Mouse (Mus musculus): ENCODE measurements around the gene Rab25.

Gene Rab25

GRCm38 (mm10) chr3:88523027-88523426, 25.1 kb downstream of the Rab25 start:
- DNase-seq = no peak

GRCm38 (mm10) chr3:88521803-88522331, 26.2 kb downstream of the Rab25 start:
- peak; percentile 64 for DNase-seq

DNA sequence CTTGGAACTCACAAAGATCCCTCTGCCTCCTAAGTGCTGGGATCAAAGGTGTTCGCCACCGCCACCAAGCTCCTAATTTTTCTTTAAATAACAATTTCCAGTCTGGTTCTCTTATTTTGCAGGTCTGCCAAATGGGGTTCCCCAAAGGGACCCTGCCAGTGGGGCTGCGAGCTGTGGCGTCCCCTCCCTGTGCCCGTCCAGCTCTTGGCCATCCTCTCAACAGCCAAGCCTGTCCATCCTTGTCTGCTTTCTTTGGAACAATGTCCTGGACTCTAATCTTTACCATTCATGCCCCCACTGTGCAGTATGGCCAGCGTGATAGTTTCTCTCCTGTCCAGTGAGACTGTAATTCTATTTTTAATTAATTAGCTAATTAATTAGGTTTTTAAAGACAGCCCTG, 26.9 kb downstream of the Rab25 start:
- no peak for DNase-seq

- DNase-seq = no peak
Measured at GRCm38 (mm10) chr3:88520078-88520477, 28.0 kb downstream of the Rab25 start.

- no peak for DNase-seq
Measured at GRCm38 (mm10) chr3:88518411-88518810, 29.7 kb downstream of the Rab25 start.

DNA sequence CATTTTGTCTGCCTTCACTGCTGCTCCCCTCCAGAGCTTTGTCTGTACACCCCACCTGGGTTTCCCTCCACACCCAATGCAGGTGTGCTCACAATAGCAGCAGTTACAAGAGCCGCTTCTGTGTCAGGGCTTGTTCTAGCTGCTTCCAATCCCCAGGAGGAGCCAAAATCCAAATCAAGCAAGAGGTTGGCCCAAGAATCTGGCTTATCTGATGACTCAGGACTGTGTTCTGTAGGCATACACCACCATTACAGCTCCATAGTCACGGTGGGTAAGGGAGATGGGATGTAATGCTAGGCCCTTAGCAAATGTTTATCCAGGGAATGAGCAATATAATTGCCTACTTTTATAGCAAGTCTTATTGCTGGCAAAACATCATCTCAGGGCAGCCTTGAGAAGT, 31.7 kb downstream of the Rab25 start:
- no peak for DNase-seq

DNA sequence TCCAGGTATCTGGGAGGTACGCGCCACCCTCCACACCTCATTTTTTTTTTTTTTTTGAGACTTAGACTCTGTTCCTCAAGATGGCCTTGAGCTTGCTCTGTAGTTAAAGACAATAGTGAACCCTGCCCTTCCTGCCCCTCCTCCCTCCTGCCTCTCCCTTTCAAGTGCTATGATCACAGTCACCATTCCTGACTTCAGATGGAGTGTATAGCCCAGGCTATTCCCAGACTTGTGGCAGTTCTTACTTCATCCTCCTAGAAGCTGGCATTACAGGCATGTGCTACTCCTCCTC, 33.1 kb downstream of the Rab25 start:
- DNase-seq = no peak

- DNase-seq = no peak
Measured at GRCm38 (mm10) chr3:88514231-88515094, 33.6 kb downstream of the Rab25 start.

DNA sequence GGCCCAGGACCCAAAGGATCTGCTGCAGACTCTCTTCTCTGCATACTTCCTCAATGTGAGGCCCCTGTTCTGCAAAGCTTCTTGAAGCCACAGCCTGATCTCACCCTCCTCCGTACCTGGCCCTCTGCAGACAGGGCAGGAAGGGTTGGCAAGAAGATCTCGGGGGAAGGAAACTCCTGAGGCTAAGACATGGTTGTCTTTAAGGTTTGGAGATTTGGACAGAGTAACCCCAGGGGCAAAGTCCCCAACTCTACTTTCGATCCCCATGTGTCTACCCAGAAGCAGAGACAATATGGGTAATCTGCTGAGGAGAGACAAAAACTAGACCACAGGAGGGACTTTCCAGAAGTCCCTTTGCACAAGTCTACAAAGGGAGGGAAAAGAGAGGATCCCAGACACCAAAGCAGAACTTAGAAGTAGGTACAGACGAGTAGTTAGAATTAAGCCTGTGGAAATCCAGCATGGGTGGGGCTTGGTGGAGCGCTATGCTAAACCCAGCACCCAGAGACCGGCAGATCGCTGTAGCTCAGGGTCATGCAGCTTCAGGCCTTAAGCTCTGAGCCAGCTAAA, 34.5 kb downstream of the Rab25 start:
- DNase-seq = no peak

DNA sequence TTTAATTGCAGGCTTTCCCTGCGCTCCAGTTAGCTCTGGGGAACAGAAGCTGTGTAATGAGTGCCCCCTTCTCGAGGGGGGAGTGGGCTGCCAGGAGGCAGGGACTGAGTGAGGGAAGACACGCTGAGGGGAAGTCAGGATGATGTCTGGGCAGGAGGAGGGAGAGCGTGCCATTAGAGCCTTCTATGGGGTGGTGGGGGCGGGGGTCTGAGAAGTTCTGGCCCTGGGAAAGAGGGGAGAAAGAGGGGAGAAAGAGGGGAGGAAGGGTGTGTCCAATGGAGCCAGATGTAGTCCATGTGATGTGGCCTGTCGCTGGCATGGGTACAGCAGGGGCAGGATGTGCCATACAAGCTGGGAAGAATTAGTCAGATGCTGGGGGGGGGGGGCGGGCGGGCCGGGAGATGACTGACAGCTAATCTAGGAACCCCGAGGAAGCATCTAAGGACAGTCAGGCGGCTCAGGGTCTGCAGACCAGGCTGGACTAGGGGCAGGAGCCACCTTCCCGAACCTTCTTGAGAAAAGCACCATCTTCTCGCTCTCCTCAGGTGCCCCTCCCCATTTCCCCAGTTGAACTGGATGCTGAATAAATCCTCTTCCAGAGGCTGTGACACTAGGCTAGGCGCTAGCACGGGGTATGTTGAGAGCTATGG, 35.1 kb downstream of the Rab25 start:
- DNase-seq = no peak

GRCm38 (mm10) chr3:88512141-88512895, 35.8 kb downstream of the Rab25 start:
- DNase-seq = no peak

GRCm38 (mm10) chr3:88511559-88511958, 36.5 kb downstream of the Rab25 start:
- no peak for DNase-seq

- DNase-seq = no peak
Measured at GRCm38 (mm10) chr3:88510421-88511289, 37.4 kb downstream of the Rab25 start.

DNA sequence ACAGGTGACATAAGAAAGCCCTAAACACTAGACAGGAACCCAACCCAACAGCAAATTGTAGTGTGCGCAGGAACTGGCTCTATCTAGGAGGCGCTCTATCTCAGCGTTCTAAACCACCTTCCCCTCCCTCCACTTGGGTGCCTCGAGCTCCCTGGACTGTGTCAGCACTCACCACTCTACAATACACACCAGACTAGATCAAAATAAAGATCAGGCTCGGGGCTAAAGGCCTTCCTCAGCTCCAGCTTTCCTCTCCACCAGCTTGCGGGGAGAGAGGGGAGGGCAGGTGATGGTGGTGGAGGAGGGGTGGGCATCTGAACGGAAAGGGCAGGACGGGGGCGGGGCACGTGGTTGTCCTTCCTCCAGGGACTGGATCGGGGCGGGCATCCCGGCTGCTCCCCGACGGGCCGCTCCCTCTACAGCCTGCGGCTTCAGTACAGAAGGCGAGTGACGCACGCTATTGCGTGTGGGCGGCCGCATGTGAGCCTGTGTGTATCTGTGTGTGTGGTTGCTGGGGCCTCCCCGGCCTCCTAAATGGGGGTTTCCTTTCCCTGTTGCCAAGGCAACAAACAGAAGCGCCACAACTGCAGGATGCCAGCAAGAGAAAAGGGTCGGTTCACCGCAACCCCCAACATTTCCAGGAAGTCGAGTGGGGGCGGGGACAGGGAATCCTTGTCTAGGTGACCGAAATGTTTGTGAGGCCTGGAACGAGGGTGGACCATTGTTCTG, 38.2 kb downstream of the Rab25 start, which contains the start of gene Lmna:
TSS of gene Lmna (minus strand) at position 265 of the 729 bp plus-strand sequence.
- DNase-seq = peak; percentile 90

DNA sequence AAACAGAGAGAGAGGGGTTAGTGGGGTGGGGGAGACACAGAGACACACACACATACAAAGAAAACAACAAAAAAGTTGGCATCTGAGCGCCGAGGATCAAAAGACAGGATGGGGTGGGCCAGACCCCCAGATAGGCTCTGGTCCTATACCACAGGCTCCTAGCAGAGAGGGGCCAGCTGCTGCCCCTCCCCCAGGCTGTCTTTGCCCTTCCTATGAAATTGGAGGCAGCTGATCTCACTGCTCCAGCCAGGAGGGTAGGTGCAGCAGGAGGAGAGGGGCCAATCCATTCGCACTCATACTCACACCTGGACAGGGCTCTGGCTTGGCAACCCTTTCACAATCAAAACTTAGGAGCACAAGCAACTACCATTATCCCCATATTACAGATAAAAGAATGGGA, 38.9 kb downstream of the Rab25 start:
- no peak for DNase-seq

DNA sequence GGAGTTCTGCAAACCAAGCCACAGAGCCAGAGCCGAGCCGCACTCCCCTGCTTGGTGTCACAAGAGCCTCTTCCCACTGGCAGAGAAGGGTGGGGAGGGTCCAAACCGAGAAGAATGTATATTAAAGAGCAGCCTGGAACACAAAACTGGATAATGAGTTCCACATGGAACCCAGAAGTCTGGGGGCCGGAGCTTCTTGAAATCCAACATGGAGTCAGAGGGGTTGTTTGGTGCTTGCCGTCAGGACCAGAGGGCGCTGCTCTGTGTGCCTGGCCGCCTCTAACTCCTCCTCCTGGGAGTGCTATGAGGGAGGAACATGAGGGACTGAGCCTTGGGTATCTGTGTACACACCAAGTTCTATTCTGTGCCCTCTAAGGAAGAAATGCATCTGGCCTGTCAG, 42.3 kb downstream of the Rab25 start:
- DNase-seq = no peak

DNA sequence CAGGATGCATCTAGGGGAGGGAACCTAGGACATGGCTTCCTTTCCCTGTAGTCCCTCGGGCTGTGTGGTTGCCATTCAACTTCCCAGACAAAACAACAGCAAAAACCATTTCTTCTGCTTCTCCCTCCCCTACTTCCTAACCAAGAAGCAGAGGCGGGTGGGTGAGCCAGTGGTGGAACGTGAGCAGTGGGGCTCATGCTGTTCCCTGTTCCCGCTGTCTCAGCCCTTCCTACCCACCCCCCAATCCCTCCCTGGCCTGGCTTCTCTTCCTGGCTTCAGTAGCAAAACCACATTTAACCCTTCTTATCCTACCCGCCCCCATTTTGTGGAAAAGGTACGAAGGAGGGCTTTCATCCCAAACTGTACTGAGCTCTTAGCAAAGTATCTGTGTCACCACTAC, 43.0 kb downstream of the Rab25 start:
- DNase-seq = no peak

DNA sequence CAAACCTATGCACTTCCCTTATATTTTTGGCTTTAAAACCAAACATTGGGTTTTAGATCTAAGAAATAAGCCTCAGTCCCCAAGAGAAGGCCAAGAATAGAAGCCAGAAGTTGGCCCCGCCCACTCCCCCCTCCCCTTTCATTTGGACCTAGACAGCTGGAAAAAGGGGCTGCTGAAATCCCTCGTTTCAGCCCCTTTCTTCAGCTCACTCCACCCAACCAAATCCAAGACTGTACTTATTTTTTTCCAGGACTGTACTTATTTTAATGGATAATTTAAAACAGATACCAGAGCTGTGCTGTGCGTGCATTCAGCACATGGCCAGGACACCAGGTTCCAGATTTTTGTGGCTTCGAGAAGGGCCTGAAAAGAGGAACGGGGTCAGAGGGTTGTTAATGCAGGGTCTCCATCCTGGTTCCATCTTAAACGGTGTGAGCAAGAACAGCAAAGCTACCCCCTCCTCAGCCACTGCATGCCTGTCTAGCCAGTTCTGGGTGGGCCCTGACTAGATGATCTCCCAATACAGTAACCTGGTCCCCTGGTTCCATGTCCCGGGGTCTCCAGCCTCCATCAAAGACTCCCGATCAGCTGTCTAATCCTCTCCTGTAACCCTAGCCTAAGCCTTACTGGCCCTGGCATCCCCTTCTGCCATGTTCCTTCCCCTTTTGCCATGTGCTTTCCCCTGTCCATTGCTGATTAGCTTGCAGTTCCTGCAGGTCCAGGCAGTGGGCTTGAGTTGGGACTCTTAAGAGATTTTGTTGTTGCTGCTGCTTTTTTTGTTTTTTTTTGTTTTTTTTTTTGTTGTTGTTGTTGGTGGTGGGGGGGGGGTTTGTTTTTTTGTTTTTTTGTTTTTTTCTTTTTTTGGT, 44.0 kb downstream of the Rab25 start:
- DNase-seq = no peak

GRCm38 (mm10) chr3:88503505-88503863, 44.6 kb downstream of the Rab25 start:
- no peak for DNase-seq
